Mouse (Mus musculus) right cerebral cortex, adult 2 months (tissue): ENCODE data around the gene Stard13.

ENCODE experiments used
- DNase-seq, 2 experiments: peaks; one replicate each; pipeline ENCODE4 v3.0.0; 2021 to 2022; ENCODE audit warnings: low spot score in 2 of 2

Gene Stard13

DNA sequence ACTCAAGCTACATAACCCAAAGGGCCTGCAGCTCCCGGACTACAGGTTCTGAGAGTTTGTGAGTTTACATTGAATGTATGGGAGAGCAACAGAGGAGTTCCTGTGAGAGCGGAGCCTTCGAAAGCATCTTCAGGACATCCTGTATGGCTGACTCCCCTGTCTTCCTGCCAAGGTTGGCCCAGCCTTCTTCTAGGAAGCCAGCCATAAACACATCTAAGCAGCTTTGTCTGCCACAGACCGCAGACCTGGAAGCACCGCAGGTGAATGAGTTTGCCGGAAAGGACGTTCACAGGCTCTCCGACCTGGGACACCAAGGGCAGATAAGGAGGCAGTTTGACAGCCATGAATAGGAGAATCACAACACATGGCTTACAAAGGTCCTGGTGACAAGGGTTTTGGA, 52.3 kb downstream of the Stard13 start:
- DNase-seq = no peak

DNA sequence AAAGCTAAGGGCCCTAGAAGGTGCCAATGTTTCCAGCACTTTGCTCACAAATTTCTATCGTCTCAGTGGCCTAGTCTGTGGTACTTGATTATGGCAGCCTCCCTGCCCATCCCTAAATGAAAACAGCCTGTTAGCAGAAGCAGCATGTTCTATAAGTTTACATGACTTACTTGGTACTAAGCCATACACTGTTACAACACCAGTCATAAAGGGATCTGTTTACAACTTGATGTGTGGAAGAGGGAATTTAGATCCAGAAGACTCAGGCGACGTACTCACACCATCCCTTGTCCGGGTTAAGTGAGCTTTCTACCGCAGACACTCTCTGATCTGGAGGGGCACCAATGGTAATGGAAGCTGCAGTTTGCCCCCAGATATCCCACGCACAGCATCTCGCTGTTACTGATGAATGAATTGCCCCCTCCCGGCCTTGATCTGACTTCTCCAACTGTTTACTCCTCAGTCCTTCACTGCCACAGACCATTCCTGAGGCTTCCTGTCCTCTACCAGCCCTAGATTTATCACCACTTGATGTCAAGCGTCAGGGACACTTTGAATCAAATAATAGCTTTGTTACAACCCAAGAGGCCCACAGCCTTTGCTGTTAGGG, 53.4 kb downstream of the Stard13 start:
- no peak for DNase-seq

DNA sequence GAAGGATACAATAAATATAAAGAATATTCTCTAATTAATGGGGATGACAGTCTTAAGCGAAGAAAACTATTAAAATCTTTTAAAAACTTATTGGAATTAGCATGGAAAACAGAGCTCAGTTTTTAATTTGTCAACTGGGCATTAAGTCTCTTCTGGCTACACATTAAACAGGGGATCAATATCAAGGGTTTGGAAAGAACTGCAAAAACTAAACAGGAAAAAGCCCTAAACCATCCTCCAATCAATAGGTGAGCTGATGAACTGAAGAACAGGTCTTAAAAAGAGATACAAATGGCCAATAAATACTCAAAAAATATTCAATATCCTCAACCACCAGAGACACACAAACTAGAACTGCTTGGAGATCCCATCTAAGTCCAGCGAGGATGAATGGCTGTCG, 56.5 kb downstream of the Stard13 start:
- DNase-seq = no peak

DNA sequence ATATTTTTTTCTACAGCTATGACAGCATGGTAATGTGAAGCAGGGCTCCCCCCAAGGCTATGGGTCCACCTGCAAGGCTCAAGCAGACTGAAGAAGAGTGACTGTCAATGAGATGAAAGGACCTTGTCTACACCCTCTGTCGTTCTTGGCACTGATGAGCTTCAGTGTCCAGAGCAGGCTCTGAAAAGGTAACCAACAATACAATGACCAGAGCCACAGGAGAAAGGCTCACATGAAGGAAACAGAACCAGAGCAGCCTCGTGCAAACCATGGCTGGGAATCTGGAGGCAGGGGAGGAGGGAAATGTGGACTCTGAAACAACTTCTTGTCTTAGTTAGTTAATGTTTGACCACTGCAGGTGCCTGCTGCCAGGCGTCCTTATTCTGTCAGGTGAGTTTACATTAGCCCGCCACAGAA, 57.7 kb downstream of the Stard13 start:
- no peak for DNase-seq

DNA sequence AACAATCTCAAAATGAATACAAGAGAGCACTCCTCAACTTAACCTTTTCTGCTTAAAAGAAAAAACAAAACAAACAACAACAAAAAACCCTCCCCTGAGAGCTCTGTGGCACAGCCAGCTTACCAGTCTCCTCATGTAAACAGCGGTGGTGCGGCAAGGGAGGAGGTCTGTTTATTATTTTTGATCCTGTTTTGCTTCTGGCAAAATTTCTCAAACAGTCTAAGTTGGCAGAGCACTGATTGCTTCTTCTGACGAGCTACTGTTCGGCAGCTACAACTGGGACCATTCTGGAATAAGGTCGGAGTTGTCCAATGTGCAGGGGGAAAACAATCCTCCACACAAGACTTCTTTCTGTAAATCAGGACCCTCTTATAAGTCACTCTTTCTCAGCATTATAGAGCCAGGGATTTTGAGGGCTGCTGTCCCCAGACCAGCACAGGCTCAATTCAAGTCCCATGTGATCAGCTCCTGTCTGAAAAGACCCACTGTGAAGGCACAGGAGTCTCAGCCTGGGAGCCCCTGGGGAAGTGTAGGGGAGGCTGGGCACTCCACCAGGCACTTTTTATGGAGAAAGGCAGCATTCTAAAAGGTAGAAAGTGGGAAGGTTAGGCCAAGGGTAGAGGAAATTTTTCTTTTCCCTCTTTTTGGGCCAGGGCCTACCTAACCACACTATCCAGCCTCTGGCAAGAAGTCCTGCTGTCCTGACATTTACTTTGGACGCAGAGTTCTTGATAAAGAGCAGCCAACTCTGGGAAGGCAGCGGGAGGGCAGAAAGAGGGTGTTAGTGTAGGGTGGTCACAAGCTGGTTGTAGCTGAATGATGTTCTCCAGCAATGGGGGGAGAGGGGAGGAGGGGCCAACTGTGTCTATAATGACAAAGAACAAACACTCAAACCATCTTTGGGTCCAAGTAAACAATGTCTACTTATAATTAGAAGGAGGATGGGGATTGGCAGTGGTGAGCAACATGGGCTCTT, 58.9 kb downstream of the Stard13 start:
- DNase-seq = no peak

DNA sequence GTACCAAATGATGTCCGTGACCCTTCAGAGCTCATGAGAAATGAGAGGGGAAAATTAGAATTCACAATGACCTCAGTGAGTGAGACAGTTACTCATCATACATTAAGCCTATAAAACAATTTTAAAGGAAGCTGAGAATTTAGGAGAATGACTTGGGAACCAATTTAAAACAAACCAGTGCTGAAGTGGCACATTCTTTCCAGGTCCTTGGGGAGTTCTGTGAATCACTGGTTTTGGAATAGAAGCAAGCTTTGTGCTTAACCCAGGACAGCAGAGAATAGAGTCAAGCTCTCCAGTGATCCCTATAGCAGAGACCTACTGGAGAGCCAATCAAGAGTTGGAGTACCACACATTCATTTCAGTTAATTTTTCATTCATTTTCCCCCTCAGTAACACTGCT, 59.9 kb downstream of the Stard13 start:
- DNase-seq = no peak

DNA sequence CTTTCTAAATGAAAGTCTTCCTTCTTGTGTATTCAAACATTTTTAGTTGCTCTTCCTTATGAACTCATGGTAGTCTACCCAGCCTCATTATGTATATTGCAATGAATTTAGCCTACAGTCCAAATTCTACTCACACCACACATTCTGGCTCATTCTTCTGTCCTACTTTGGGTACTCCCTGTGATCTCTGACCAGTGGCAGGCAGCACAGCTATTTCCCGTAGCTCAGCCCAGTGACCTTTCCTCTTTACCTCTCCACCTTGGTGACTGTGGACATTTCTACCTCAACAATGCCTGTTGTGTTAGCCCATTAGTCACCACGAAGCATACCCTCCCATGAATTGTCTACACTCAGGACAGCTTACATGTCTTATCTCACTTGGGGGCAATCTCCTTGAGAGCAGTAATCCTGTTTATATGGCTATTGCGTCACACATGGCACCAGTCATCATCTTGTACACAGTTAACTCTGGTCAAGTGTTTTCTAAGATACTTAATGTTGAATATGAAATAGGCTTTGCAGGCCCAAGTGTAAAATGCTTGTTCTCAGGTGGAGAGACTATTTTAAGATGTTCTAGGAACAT, 63.4 kb downstream of the Stard13 start:
- no peak for DNase-seq

DNA sequence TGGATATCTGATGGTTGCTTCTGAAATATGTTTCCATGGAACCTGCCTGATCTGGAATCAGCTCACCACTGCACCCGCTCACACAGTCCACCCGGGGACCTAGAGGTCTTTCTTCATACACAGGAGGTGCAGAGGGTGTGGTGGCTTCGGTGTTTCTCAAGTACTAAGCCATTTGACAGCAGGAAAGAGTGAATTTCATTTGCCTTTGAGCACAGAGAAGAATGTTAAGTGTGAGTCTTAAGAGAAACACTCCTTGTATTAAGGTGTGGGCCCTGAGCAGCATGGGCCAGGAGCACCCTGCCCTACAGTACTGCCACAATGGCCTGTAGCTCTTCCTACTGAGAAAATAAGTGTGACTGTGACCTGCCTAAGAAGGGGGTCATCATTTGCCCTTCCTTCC, 65.4 kb downstream of the Stard13 start:
- no peak for DNase-seq

DNA sequence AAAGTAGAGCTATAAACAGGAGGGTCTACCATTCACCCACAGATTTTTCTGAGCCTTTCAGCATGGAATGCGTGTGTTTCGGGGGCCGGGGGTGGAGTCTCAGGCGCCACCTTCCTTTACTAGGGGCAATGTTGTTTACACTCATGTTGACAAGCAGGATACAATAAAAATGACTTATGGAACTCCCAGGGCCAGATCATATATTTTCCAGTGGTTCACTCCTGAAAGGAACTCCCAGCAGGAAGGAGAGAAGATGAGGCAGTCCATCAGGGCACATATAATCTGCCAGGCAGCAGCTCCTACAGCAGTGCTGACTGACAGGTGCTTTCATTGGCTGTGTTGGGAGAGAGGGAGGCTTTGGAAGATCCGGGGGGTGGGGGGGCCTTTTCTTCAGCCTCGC, 66.0 kb downstream of the Stard13 start:
- no peak for DNase-seq

DNA sequence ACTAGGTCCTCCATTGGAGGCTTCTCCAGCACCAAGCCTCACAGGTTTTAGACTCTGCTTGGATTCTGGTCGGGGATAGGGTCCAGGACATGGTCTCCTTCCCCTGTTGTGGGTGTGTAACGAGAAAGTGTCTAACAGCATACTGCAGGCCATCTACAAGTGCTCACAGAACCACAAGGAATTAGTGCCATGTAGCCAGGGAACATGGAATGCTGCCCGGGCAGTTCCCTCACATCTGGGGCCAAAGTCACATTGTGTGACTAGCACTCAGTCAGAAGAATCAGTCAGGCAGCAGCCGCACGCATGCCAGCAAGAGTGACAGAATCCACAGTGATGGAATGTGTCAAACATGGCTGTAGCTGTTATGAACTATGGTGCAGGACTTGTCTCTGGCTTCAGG, 67.4 kb downstream of the Stard13 start:
- DNase-seq = peak in 1 of 2 experiments; percentile 24

DNA sequence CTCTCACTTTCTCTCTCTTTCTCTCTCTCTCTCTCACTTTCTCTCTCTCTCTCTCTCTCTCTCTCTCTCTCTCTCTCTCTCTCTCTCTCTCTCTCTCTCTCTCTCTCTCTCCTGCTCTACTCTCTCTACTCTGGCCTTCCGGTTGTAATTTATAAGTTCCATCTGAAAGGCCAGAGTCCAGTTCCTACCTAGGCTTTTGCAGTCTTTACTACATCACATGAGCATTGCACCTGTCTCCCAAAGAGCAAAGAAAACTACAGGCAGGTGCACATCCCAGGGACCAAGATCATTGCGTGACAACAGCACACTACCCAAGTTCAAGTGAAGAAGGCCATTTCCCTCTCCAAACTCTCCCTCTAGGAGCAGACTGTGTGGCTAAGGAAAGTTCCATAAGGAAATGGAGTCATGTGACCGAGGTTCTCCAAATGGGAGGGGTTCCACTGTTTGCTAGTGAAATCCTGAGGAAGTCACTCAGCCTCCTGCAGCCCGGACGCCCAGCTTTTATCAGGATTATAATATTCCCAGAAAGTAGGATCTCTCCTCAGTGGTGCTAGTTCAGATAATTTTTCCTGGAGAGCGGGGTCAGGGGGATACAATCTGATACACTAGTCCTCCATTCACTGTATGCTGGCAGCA, 68.1 kb downstream of the Stard13 start:
- no peak for DNase-seq

DNA sequence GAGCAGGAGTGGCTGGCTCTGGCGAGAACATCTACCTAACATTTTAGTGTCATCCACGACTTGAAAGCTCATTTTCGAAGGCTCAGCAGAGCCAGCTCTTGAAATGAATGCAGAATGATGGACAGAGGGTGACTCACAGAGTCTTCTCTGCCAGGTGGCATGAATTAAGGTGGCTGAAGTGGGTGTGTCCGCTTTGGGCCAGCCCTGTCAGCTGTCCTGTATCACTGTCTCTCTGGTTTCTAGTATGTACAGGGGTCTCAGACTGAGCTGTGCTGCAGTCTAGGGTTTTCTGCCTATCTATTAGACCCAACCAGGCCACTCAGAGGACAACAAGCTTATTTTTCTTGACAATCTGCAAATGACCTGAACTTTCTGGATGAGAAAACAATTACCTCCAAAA, 68.8 kb downstream of the Stard13 start:
- DNase-seq = no peak

DNA sequence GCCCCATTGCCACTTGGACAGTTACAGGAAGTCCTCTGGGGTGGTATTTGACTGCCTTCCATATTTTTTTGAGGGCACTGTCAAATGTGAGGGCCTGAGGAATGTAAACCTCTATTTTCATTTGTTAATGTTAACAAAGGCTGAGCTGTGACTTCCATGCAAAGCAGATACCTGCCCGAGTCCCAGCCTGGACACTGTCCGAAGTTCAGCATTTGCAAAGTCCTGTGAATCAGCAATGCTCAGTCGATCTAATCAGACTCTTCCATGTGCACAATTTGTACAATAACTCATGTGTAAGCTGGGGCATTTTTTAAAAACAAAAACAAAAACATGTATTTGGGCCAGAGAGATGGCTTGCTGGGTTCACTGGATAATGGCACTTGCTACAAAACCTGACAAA, 71.0 kb downstream of the Stard13 start:
- no peak for DNase-seq

DNA sequence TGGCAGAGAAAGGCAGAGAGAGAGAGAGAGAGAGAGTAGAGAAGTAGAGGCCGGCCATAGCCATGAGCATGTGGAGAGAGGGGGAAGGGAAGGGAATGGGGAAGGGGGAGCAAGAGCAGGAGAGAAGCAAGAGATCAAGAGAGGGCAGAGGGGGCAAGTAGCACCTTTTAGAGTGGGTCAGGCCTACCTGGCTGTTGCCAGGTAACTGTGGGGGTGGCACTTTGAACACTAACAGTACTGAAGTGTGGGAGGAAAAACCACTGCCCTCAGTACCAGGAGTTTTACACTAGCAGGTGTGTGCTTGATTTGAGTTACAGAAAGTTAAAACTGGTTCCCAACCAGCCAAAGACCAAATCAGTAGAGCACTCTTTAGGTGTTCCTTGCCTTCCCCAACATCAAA, 78.4 kb downstream of the Stard13 start:
- no peak for DNase-seq

DNA sequence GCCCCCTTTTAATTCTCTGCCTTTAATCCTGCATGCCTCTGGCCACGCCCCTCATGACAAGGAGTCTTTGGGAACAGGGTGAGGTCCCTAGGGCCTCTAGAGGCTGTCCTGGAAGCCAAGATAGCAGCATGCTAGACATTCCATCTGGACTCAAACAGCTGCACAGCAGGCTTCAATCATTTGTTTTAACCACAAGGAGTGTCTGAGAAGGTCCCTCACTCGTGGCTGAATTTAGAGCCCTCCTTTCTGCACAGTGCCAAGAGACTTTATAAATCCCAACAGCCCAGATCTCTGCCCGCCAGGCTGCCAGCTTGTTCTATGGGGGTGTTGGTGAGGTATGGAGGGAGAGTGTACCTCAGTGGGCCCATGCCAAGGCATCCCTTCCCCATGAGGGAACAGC, 78.9 kb downstream of the Stard13 start:
- no peak for DNase-seq

DNA sequence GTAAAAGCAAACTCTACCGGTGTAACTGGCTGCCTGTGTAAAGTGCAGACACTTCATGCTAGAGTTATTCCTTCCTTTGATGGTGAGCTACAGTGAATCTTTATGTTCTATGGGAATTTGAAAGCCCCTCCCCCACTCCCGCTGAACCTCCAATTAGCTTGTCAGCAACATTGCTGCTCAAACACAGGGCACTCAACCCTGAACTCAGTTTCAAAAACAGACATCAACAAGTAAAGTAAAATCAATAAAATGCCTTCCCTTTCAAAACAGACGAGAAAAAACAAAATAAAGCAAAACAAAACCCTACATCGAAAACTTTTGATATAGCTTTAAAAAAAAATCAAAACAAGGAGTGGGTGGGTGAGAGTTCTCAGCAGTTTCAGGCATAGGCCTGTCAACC, 79.6 kb downstream of the Stard13 start:
- no peak for DNase-seq

DNA sequence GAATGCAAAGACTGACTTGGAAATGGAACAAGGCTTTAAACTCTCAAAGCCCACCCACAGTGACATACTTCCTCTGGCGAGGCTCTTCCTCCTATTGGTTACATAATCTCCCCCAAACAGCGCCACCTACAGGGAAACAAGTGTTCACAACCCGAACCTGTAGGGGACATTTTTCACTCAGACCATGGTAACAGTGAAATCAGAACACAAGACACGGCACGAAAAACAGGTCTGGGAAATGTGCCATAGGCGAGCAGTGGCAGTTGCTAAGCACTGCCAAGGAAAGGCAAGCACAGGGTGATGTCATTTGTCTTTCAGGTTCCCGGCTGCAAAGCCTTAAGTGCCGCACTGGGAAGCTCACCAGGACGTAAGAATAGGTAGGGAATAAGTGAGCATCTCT, 82.1 kb downstream of the Stard13 start:
- DNase-seq = peak; percentile 16 to 29

DNA sequence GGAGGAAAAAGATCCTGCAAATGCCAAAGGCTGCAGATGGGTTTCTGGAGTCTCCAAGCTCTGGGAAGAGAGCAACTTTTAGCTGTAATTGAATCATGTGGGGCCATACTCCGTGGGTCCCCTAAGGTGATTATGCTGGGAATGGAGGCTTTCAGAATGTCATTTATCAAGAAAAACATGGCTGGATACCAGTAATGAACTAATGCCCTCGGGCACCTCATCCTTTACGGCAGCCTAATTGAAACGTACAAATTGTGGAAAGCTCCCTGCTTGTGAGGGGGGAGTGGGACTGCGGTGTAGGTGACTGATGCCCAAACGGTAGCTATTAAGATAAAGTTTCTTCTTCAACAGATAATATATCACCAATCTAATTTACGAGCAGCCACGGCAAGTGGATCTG, 84.1 kb downstream of the Stard13 start:
- no peak for DNase-seq

DNA sequence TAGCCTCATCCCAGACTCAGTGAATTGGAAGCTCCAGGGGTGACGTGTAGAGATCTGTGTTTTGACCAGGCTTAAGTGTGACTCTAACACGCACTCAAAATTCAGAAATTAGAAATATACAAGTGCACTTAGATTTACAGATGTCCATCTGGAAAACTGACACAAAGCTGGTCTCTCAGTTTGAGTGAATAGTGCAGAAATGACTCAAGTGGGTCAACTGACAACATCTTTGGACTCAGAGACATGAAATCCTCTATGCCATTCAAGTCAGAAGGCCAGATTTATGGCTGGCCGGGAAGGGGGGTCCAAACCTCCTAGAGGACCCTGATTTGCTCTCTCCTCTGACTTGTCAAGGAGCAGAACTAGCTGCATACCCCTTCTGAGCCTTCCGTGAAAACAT, 85.6 kb downstream of the Stard13 start:
- DNase-seq = no peak

DNA sequence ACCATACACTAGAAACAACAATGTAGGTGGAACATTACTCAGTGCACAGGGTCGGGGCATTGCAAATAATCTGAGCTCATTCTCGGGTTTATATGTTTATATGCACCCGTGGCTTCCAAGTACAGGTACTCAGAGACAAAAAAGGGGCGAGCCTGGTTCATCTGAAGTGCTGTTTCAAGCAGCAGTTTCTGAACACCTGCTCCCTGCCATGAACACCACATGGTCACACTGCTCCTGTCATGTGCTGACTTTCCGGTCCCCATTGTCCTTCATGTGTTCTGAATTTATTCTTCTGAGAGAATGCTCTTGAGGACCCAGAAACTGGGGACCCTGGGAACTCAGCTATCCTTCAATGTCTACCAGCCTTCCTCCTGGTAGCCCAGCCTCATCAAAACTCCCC, 87.8 kb downstream of the Stard13 start:
- no peak for DNase-seq

DNA sequence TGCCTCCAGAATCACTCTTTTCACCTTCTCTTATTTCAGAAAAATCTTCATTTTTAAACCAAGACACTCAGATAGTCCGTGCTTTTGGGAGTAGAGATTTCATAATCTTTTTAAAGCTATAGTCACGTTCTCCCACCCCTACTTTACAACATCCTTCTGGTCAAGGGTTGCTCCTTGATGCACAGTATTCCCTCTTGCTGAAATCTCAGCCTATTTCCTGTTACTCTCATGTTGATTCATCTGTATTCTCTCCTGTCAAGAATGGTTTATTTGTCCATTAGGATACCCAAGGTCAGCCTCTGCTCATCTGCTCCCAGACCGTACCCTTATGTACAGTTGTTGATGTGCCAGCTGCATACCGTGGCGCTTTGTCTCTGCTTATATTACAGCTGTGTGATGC, 89.7 kb downstream of the Stard13 start:
- no peak for DNase-seq
